Mouse (Mus musculus) midbrain, embryonic 13.5 days (tissue): Measurements from ENCODE around the gene Ssb. TPM values are rescaled to one million over a fixed set of nuclear protein-coding genes. Genes with fewer than 3 reads are reported as not detected.

Source experiments
- ATAC-seq: fragments of 200-750 bp; cut with Nextera tagmentation; 2 replicates; pipeline ENCODE4 v1.8.0; 2017; ENCODE audit warnings: mild to moderate bottlenecking, moderate TSS enrichment, moderate library complexity
- H3K27ac ChIP-seq: fragments of 300-500 bp; sonication (generic); 2 replicates; pipeline ENCODE4 v1.5.1; 2015; ENCODE audit warnings: inconsistent platforms, mild to moderate bottlenecking, moderate library complexity
- H3K27me3 ChIP-seq: fragments of 300-500 bp; sonication (generic); 2 replicates; pipeline ENCODE4 v1.6.1; 2015; ENCODE audit warnings: mild to moderate bottlenecking, inconsistent platforms
- H3K36me3 ChIP-seq: fragments of 300-500 bp; sonication (generic); 2 replicates; pipeline ENCODE4 v1.6.1; 2015; ENCODE audit warnings: mild to moderate bottlenecking, inconsistent platforms
- H3K4me1 ChIP-seq: fragments of 300-500 bp; sonication (generic); replicated peaks from 2 replicates; pipeline ENCODE4 v1.6.1; 2015; ENCODE audit warnings: inconsistent platforms
- H3K4me2 ChIP-seq: fragments of 300-500 bp; sonication (generic); replicated peaks from 2 replicates; pipeline ENCODE4 v1.6.1; 2015; ENCODE audit warnings: moderate library complexity, mild to moderate bottlenecking, inconsistent platforms
- H3K4me3 ChIP-seq: fragments of 300-500 bp; sonication (generic); replicated peaks from 2 replicates; pipeline ENCODE4 v1.5.1; 2015; ENCODE audit warnings: mild to moderate bottlenecking, inconsistent platforms
- H3K9ac ChIP-seq: fragments of 300-500 bp; sonication (generic); replicated peaks from 2 replicates; pipeline ENCODE4 v1.6.1; 2015; ENCODE audit warnings: mild to moderate bottlenecking, inconsistent platforms
- H3K9me3 ChIP-seq: fragments of 300-500 bp; sonication (generic); 2 replicates; pipeline ENCODE4 v1.6.1; 2016; ENCODE audit warnings: mild to moderate bottlenecking, inconsistent platforms
- WGBS: fragments of 180-500 bp; shearing (Covaris S2); methylation state at CpG from one replicate; pipeline ENCODE4 v1.1.7; 2015; 5-methylcytosine and 5-hydroxymethylcytosine counted together
- polyA plus RNA-seq: library from polyadenylated mRNA; unstranded; fragments of >200 nt; fragmentation: Nextera tagmentation; extraction: Ambion mirVana; gene quantifications from 2 replicates; pipeline ENCODE4 v1.2.1, GENCODE M21; 2015

Ssb gene
- 370 and 407 TPM in 2 replicates for polyA plus RNA-seq

DNA sequence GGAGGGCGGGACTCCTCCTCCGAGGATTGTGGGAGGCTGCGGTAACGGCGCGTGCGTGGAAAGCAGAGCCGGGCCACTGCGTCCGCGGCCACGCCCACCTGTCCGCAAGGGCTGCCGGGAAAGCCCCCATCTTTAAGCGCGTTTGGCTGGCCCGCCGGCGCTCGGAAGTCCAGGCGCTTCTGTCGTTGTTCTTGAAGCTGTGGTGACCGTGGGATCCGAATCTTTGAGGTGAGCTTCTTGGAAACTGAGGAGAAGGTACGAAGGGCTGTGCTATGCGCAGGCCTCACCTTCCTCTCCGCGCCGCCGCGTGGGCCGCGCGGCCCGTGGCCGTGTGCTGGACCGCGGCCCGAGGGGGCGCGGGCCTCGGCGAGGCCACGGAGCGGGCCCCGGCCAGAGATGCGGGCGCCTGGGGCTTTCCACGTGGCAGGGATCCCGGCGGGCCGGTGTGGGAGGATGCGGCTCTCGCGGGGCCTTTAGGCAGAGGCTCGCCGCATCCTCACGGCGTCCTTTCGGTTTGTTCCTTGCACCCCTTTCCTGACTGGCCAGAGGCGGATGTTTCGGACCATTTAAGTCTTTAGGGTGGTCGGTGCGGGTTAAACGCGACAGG, at the start of gene Ssb:
Gene Ssb, plus strand, starts transcription at position 78 of the 607 bp plus-strand sequence.
- WGBS = under 1% methylated on average over 65 of the region's 66 CpGs
- ATAC-seq = peak; percentile 97

GRCm38 (mm10) chr2:69816575-69816974, 44.8 kb upstream of the Ssb start:
- H3K4me3 ChIP-seq = no peak overlapping the region
- ATAC-seq = no peak
- no peak overlapping the region for H3K9ac ChIP-seq
- no peaks in the 10 kb centered on the region for H3K36me3 ChIP-seq
- H3K27me3 ChIP-seq = no peaks in the 10 kb centered on the region
- H3K27ac ChIP-seq = no peak overlapping the region
- H3K4me1 ChIP-seq = peaks cover 2% of the 10 kb centered on the region
- H3K4me2 ChIP-seq = no peak overlapping the region
- H3K9me3 ChIP-seq = no peaks in the 10 kb centered on the region
- 95% methylated on average over 5 of the region's 5 CpGs for WGBS

More for the DNA sequence above, at the start of gene Ssb:
- Histone ChIP-seq H3K27ac (peak within 1 kb of the TSS; percentile 90), H3K4me3 (peak within 1 kb of the TSS; percentile 100), H3K4me1 (peaks cover 34% of the 10 kb centered on the region), H3K9me3 (no peaks in the 10 kb centered on the region), H3K9ac (peak within 1 kb of the TSS; percentile 99), H3K4me2 (peak within 1 kb of the TSS; percentile 90), H3K36me3 (0 out of 2 replicates have a peak, but pooled peaks cover 8% of the 10 kb centered on the region), H3K27me3 (no peaks in the 10 kb centered on the region)

DNA sequence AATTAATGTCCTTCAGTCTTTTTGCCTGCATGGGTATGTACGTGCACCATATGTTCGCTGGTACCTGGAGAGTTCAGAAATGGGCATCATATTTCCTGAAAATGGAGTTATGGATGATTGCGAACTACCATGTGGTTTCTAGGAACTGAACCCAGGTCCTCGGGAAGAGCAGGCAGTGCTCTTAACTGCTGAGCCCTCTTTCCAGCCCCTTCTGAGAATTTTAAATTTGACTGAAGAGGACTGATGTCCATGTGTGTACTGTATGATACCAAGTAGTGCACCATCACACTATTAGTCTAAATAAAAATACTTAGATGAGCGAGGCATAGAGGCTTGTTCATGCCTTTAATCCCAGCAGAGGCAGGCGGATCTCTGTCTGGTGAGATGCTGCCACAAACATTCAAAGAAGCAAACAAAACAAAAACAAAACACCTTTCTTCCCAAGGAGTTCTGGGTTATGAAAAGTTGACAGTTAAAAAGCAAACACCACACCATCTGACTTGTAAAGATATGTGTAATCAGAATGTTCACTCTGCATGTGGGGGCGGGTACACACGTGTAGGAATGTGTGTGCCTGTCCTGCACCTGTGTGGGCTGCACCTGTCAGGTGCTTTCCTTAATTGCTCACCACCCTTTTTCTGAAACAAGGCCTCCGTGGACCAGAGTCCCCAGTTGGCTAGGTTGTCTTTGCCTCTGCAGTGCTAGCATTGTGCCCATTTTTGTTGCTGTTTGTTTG, 42.8 kb upstream of the Ssb start:
- Histone ChIP-seq H3K4me3 (no peak overlapping the region), H3K4me1 (peaks cover 10% of the 10 kb centered on the region), H3K9me3 (no peaks in the 10 kb centered on the region), H3K27ac (no peak overlapping the region), H3K27me3 (no peaks in the 10 kb centered on the region), H3K4me2 (no peak overlapping the region), H3K36me3 (no peaks in the 10 kb centered on the region), H3K9ac (no peak overlapping the region)
- 84% methylated on average over 9 of the region's 9 CpGs for WGBS
- ATAC-seq = no peak

DNA sequence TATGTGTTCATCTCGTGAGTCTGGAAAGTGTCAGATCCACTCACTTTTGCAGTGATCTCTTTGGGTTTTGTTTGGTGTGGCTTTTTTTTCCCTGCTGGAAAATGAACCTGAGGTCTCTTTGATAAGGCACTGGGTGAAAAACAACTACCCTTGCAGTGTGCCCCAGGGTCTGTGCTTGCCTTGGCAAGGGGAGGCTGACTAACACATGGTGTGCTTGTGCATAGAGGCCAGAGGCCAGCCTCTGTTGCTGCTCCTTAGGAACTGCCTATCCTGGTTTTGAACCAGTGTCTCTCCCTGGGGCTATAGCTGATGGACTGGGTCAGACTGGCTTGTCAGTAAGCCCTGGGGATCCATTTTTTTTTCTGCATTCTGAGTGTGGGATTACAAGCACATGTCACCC, 41.2 kb upstream of the Ssb start:
- Histone ChIP-seq H3K27ac (no peak overlapping the region), H3K36me3 (no peaks in the 10 kb centered on the region; the same call in 1 of the 2 replicates), H3K9ac (no peak overlapping the region), H3K4me3 (no peak overlapping the region), H3K4me1 (peaks cover 27% of the 10 kb centered on the region), H3K4me2 (no peak overlapping the region), H3K27me3 (no peaks in the 10 kb centered on the region), H3K9me3 (no peaks in the 10 kb centered on the region)
- WGBS = 83% methylated on average over 1 of the region's 1 CpGs
- no peak for ATAC-seq

GRCm38 (mm10) chr2:69821711-69822110, 39.7 kb upstream of the Ssb start, which contains the start of gene Klhl23:
Klhl23 (plus strand) TSS chr2:69821944.
- Histone ChIP-seq H3K27ac (peak within 1 kb of the TSS; percentile 96), H3K9ac (peak within 1 kb of the TSS; percentile 95), H3K36me3 (peaks cover 3% of the 10 kb centered on the region; the same call in 1 of the 2 replicates), H3K9me3 (no peaks in the 10 kb centered on the region), H3K4me2 (peak within 1 kb of the TSS; percentile 66), H3K4me1 (peaks cover 40% of the 10 kb centered on the region), H3K4me3 (peak within 1 kb of the TSS; percentile 85), H3K27me3 (no peaks in the 10 kb centered on the region)
- WGBS = 22% methylated on average over 8 of the region's 8 CpGs
- ATAC-seq = no peak

- peak overlapping the region; percentile 95 for H3K9ac ChIP-seq
- H3K36me3 ChIP-seq = peaks cover 3% of the 10 kb centered on the region; the same call in 1 of the 2 replicates
- H3K4me1 ChIP-seq = peaks cover 40% of the 10 kb centered on the region
- peak overlapping the region; percentile 66 for H3K4me2 ChIP-seq
- no peaks in the 10 kb centered on the region for H3K27me3 ChIP-seq
- H3K9me3 ChIP-seq = no peaks in the 10 kb centered on the region
- peak; percentile 89 for ATAC-seq
- under 1% methylated on average over 61 of the region's 80 CpGs for WGBS
- H3K27ac ChIP-seq = peak overlapping the region; percentile 96
- peak overlapping the region; percentile 85 for H3K4me3 ChIP-seq
Measured at GRCm38 (mm10) chr2:69822361-69823128, 38.8 kb upstream of the Ssb start.

GRCm38 (mm10) chr2:69823129-69823677, 38.2 kb upstream of the Ssb start:
- Histone ChIP-seq H3K27me3 (no peaks in the 10 kb centered on the region), H3K4me3 (peak overlapping the region; percentile 85), H3K4me1 (peaks cover 44% of the 10 kb centered on the region), H3K9ac (peak overlapping the region; percentile 95), H3K36me3 (peaks cover 6% of the 10 kb centered on the region), H3K4me2 (peak overlapping the region; percentile 66), H3K27ac (peak overlapping the region; percentile 96), H3K9me3 (no peaks in the 10 kb centered on the region)
- peak; percentile 74 for ATAC-seq
- WGBS = 2% methylated on average over 44 of the region's 45 CpGs

GRCm38 (mm10) chr2:69825898-69826297, 35.5 kb upstream of the Ssb start:
- ATAC-seq = no peak
- Histone ChIP-seq H3K9ac (peak overlapping the region; percentile 28; the same call in 1 of the 2 replicates), H3K4me2 (peak overlapping the region; percentile 17; the same call in 1 of the 2 replicates), H3K4me1 (peaks cover 46% of the 10 kb centered on the region), H3K27me3 (no peaks in the 10 kb centered on the region), H3K4me3 (peak overlapping the region; percentile 6; the same call in 1 of the 2 replicates), H3K9me3 (no peaks in the 10 kb centered on the region), H3K36me3 (peaks cover 27% of the 10 kb centered on the region), H3K27ac (peak overlapping the region; percentile 53; the same call in 1 of the 2 replicates)
- 57% methylated on average over 10 of the region's 10 CpGs for WGBS

DNA sequence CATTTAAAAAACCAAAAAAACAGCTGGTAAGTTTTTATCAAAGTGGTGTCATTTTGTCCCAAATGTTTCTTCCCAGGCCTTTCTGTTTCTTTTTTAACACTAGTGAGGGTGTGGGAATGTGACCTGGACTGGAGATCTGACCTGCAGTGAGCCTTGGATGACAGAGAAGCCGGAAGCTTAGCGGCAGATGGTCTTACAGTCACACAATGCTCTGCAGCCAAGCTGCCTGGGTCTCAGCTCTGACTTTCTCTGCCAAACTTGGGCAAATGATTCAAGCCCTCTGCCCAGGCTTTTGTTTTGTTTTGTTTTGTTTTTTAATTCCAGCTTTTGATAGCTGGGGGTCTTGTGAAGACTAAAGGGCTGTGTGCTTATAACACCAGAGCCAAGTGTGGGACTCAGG, 35.0 kb upstream of the Ssb start:
- peaks cover 46% of the 10 kb centered on the region for H3K4me1 ChIP-seq
- H3K27ac ChIP-seq = peak overlapping the region; percentile 53; the same call in 1 of the 2 replicates
- peak overlapping the region; percentile 22; the same call in 1 of the 2 replicates for H3K4me2 ChIP-seq
- no peak for ATAC-seq
- peaks cover 32% of the 10 kb centered on the region for H3K36me3 ChIP-seq
- H3K9me3 ChIP-seq = no peaks in the 10 kb centered on the region
- no peaks in the 10 kb centered on the region for H3K27me3 ChIP-seq
- 46% methylated on average over 2 of the region's 2 CpGs for WGBS
- peak overlapping the region; percentile 6; the same call in 1 of the 2 replicates for H3K4me3 ChIP-seq
- H3K9ac ChIP-seq = peak overlapping the region; percentile 41; the same call in 1 of the 2 replicates

DNA sequence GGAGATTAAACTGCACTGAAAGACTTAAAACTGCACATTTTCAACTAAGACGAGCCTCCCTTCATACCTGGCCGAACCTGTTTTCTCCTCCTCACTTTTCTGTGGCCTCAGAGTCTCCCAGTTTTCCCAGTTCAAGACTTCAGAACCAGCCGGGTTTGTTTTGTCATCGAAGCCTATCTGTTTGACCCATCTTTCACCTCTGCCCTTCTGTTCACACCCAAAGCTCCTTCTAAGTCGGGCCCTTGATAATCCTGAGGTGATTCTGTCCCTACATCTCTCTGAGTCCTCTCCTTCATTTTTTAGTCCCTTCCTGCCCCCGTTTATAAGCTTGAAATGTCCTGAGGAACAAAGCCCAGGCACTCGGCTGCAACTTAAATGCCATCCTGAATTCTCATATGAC, 33.3 kb upstream of the Ssb start:
- H3K36me3 ChIP-seq = peaks cover 42% of the 10 kb centered on the region
- 38% methylated on average over 7 of the region's 7 CpGs for WGBS
- 0 out of 2 replicates have a peak overlapping the region, but pooled peaks have one; percentile 7 for H3K9ac ChIP-seq
- no peak for ATAC-seq
- no peak overlapping the region for H3K4me2 ChIP-seq
- H3K27me3 ChIP-seq = no peaks in the 10 kb centered on the region
- no peaks in the 10 kb centered on the region for H3K9me3 ChIP-seq
- 0 out of 2 replicates have a peak overlapping the region, but pooled peaks have one; percentile 25 for H3K27ac ChIP-seq
- H3K4me3 ChIP-seq = no peak overlapping the region
- peaks cover 36% of the 10 kb centered on the region for H3K4me1 ChIP-seq

DNA sequence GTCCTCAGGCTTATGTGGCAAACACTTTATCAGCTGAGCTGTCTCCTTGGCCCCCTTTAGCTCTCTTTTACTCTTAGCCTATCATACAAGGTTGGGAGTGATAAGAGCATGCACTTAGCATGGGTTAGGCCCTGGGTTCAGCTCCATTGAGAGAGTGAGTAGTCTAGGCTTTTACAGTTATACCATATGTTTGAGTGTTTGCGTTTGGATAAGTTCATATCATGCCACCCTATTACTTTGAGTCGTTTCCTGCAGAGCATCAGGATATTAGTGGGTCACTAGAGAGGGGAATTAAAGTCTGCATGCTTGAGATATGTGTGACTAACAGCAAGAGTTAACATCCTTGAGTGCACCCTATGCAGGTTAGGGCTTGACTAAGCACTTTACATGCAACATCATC, 31.7 kb upstream of the Ssb start:
- Histone ChIP-seq H3K36me3 (peaks cover 56% of the 10 kb centered on the region), H3K4me1 (peaks cover 24% of the 10 kb centered on the region), H3K4me2 (no peak overlapping the region), H3K9me3 (no peaks in the 10 kb centered on the region), H3K9ac (no peak overlapping the region), H3K27ac (no peak overlapping the region), H3K4me3 (no peak overlapping the region), H3K27me3 (no peaks in the 10 kb centered on the region)
- 96% methylated on average over 2 of the region's 2 CpGs for WGBS
- ATAC-seq = no peak
